Comparison of ENCODE assay signal across 8 mouse cellular contexts in genomic region chr4:114909602-114910484, GRCm38 (mm10). TPM values are rescaled to one million over a fixed set of nuclear protein-coding genes. Genes with fewer than 3 reads are reported as not detected.
A peak's percentile ranks its signal among the peaks of the same experiment; 100 is the strongest.
DNase-seq lines count a peak whose midpoint lies in the region; ATAC-seq and TF ChIP-seq lines count a peak whose summit lies in the region.
"Had no signal": no experiment of that assay in that cellular context is flagged by ENCODE, and none has a peak within 500 bp of the region (broad histone marks: within the 10 kb centered on the region; RNA-seq: fewer than 3 reads in every experiment).

No protein-coding gene starts in this region.

- H3K27ac ChIP-seq in CH12.LX (ENCODE audit: insufficient read depth, low read depth) = peak overlapping the region; percentile 77; the same call in 1 of the 2 replicates
- H3K27ac ChIP-seq in forebrain, embryonic 13.5 days = no peak overlapping the region
- H3K27ac ChIP-seq in kidney, embryonic 16.5 days (ENCODE audit: low read length) = peak overlapping the region; percentile 94
- no peak overlapping the region for H3K27ac ChIP-seq in stomach, embryonic 15.5 days

- 2% methylated on average over 20 of the region's 20 CpGs for WGBS in forebrain, embryonic 13.5 days
- WGBS in kidney, embryonic 16.5 days = 2% methylated on average over 20 of the region's 20 CpGs
- WGBS in stomach, embryonic 15.5 days = 4% methylated on average over 20 of the region's 20 CpGs

- H3K27me3 ChIP-seq in CH12.LX (replicated peaks) = peaks cover 10% of the 10 kb centered on the region
- H3K27me3 ChIP-seq in forebrain, embryonic 13.5 days = peaks cover 99% of the 10 kb centered on the region
- H3K27me3 ChIP-seq in kidney, embryonic 16.5 days (ENCODE audit: insufficient read depth, low read length) = peaks cover 72% of the 10 kb centered on the region
- H3K27me3 ChIP-seq in megakaryocyte, embryonic 14.5 days (replicated peaks) = peaks cover 80% of the 10 kb centered on the region
- H3K27me3 ChIP-seq in stomach, embryonic 15.5 days (replicated peaks) = peaks cover 95% of the 10 kb centered on the region

- peak; percentile 79 for DNase-seq in CH12.LX (ENCODE audit: extremely low read depth)
- peak; percentile 20 for DNase-seq in T-cell, adult 2 months (ENCODE audit: low spot score)
- no peak for DNase-seq in ovary, postnatal 10 days (ENCODE audit: low spot score)

- peaks cover 0 to 20% of the 10 kb centered on the region in 2 experiments for H3K36me3 ChIP-seq in CH12.LX (replicated peaks in 1 of 2; ENCODE audit: control insufficient read depth in 1 of 2, insufficient read depth in 1 of 2, low read length in 1 of 2)
- H3K36me3 ChIP-seq in forebrain, embryonic 13.5 days (ENCODE audit: poor library complexity, severe bottlenecking) = no peaks in the 10 kb centered on the region
- H3K36me3 ChIP-seq in kidney, embryonic 16.5 days (ENCODE audit: insufficient read depth, low read length) = no peaks in the 10 kb centered on the region
- peaks cover 7% of the 10 kb centered on the region for H3K36me3 ChIP-seq in megakaryocyte, embryonic 14.5 days (replicated peaks; ENCODE audit: low read length)
- H3K36me3 ChIP-seq in stomach, embryonic 15.5 days = no peaks in the 10 kb centered on the region

- H3K9ac ChIP-seq in CH12.LX (ENCODE audit: insufficient read depth, low read depth) = peak overlapping the region; percentile 58
- no peak overlapping the region for H3K9ac ChIP-seq in forebrain, embryonic 13.5 days
- peak overlapping the region; percentile 75 for H3K9ac ChIP-seq in kidney, embryonic 16.5 days (replicated peaks; ENCODE audit: low read length)
- H3K9ac ChIP-seq in stomach, embryonic 15.5 days = no peak overlapping the region

- peak overlapping the region; percentile 67 to 74 (median 72) for H3K4me3 ChIP-seq in CH12.LX (replicated peaks in 1 of 3; ENCODE audit: low read depth in 2 of 3, low read length in 2 of 3, poor library complexity in 1 of 3)
- H3K4me3 ChIP-seq in forebrain, embryonic 13.5 days = peak overlapping the region; percentile 43
- peak overlapping the region; percentile 69 for H3K4me3 ChIP-seq in kidney, embryonic 16.5 days (ENCODE audit: low read length)
- H3K4me3 ChIP-seq in megakaryocyte, embryonic 14.5 days (replicated peaks) = peak overlapping the region; percentile 95
- H3K4me3 ChIP-seq in stomach, embryonic 15.5 days (replicated peaks) = peak overlapping the region; percentile 53

- peak; percentile 40 for TF ChIP-seq RAD21 in CH12.LX (IDR thresholded peaks at IDR 0.05; ENCODE audit: low read depth, low read length)

- in situ Hi-C loops in CH12.LX (cut with MboI; ENCODE audit: low pct_ligation_motif_present, low pct_unique_long_range_greater_than_20kb, low sequenced_read_pairs) = loop anchor here (5.0 kb wide), 1 partner anchor 243 kb away; no protein-coding TSS in a partner anchor

- no peak for TF ChIP-seq POLR2A in CH12.LX (IDR thresholded peaks at IDR 0.05; ENCODE audit: low read depth, low read length)

- TF ChIP-seq EP300 in CH12.LX (IDR thresholded peaks at IDR 0.05; ENCODE audit: low read length) = no peak

- dilution Hi-C loops in CH12.LX (cut with MboI; ENCODE audit: extremely low pct_ligation_motif_present, extremely low pct_unique_long_range_greater_than_20kb, low sequenced_read_pairs) = no loop called here

- peak overlapping the region; percentile 70 for H3K4me2 ChIP-seq in CH12.LX (ENCODE audit: insufficient read depth, low read depth, poor library complexity, severe bottlenecking)
- H3K4me2 ChIP-seq in forebrain, embryonic 13.5 days = peak overlapping the region; percentile 65
- H3K4me2 ChIP-seq in kidney, embryonic 16.5 days (replicated peaks; ENCODE audit: low read depth, low read length) = peak overlapping the region; percentile 79
- H3K4me2 ChIP-seq in stomach, embryonic 15.5 days = peak overlapping the region; percentile 95

- peaks cover 0 to 5% of the 10 kb centered on the region in 2 experiments; a peak in 2 of 4 replicates for H3K4me1 ChIP-seq in CH12.LX (ENCODE audit: control insufficient read depth in 1 of 2, insufficient read depth in 2 of 2)
- peaks cover 26% of the 10 kb centered on the region for H3K4me1 ChIP-seq in forebrain, embryonic 13.5 days
- peaks cover 22% of the 10 kb centered on the region for H3K4me1 ChIP-seq in kidney, embryonic 16.5 days (ENCODE audit: insufficient read depth, low read length)
- H3K4me1 ChIP-seq in megakaryocyte, embryonic 14.5 days = peaks cover 57% of the 10 kb centered on the region
- peaks cover 27% of the 10 kb centered on the region for H3K4me1 ChIP-seq in stomach, embryonic 15.5 days

- peaks cover 15% of the 10 kb centered on the region for H3K9me3 ChIP-seq in CH12.LX (replicated peaks; ENCODE audit: low read length)
- no peaks in the 10 kb centered on the region for H3K9me3 ChIP-seq in forebrain, embryonic 13.5 days (replicated peaks)
- no peaks in the 10 kb centered on the region for H3K9me3 ChIP-seq in kidney, embryonic 16.5 days (ENCODE audit: low read length)
- H3K9me3 ChIP-seq in megakaryocyte, embryonic 14.5 days = peaks cover 14% of the 10 kb centered on the region; the same call in 1 of the 2 replicates
- H3K9me3 ChIP-seq in stomach, embryonic 15.5 days = no peaks in the 10 kb centered on the region

- H3K79me2 ChIP-seq in CH12.LX (replicated peaks; ENCODE audit: control insufficient read depth, extremely low read depth, insufficient read depth, poor library complexity, severe bottlenecking) = no peaks in the 10 kb centered on the region

- TF ChIP-seq CTCF in CH12.LX (conservative IDR thresholded peaks at IDR 0.05 in 1 of 2, IDR thresholded peaks at IDR 0.05 in 1 of 2; ENCODE audit: low read depth in 2 of 2, low read length in 2 of 2) = peak; percentile 64 to 88

- no peak for ATAC-seq in forebrain, embryonic 13.5 days
- peak; percentile 44; the same call in 1 of the 2 replicates for ATAC-seq in kidney, embryonic 16.5 days (ENCODE audit: low FRiP score, low TSS enrichment)
- ATAC-seq in stomach, embryonic 15.5 days (ENCODE audit: insufficient read depth, low FRiP score, low read depth) = no peak

TF ChIP-seq in CH12.LX, 34 proteins besides CTCF, POLR2A, EP300 and RAD21:
- TF ChIP-seq E2F4 (IDR thresholded peaks at IDR 0.05; ENCODE audit: insufficient replicate concordance, low read depth, low read length) (0 out of 2 replicates have a peak, but pooled peaks have one; percentile 35), MEF2A (IDR thresholded peaks at IDR 0.05; ENCODE audit: borderline replicate concordance, low read depth, low read length) (0 out of 2 replicates have a peak, but pooled peaks have one; percentile 34), ZNF384 (IDR thresholded peaks at IDR 0.05; ENCODE audit: low read depth, low read length) (peak; percentile 62), SMC3 (IDR thresholded peaks at IDR 0.05; ENCODE audit: low read depth, low read length) (peak; percentile 53), SIN3A (IDR thresholded peaks at IDR 0.05; ENCODE audit: low read length) (peak; percentile 73; the same call in 1 of the 2 replicates), NELFE (IDR thresholded peaks at IDR 0.05; ENCODE audit: low read depth, low read length) (peak; percentile 42; the same call in 1 of the 2 replicates), USF2 (conservative IDR thresholded peaks at IDR 0.05; ENCODE audit: low read depth, low read length) (no peak), UBTF (IDR thresholded peaks at IDR 0.05; ENCODE audit: low read depth, low read length) (peak; percentile 18; the same call in 1 of the 2 replicates), HCFC1 (IDR thresholded peaks at IDR 0.05; ENCODE audit: low read depth, low read length) (peak; percentile 50), MAZ (IDR thresholded peaks at IDR 0.05; ENCODE audit: low read depth, low read length) (peak; percentile 50; the same call in 1 of the 2 replicates), ZC3H11A (IDR thresholded peaks at IDR 0.05; ENCODE audit: low read depth, low read length) (no peak), MXI1 (IDR thresholded peaks at IDR 0.05; ENCODE audit: low read depth, low read length) (no peak), JUND (conservative IDR thresholded peaks at IDR 0.05; ENCODE audit: low read depth, low read length) (no peak), MAX (IDR thresholded peaks at IDR 0.05; ENCODE audit: low read length) (0 out of 2 replicates have a peak, but pooled peaks have one; percentile 10), IRF4 (IDR thresholded peaks at IDR 0.05; ENCODE audit: low read depth, low read length) (peak; percentile 52; the same call in 1 of the 2 replicates), ELF1 (IDR thresholded peaks at IDR 0.05; ENCODE audit: low read depth, low read length) (peak; percentile 45; the same call in 1 of the 2 replicates)

RNA-seq across cellular contexts. Expression of gene Foxd2, which starts 1.2 kb away (rescaled TPM):
- total RNA-seq in CH12.LX (2012; rRNA removed) (0.17 TPM in 2 replicates), CH12.LX (2014; rRNA removed) (not detected in 2 replicates)
- polyA plus RNA-seq in CH12.LX (2012; ENCODE audit: insufficient read length, low read depth) = 0.14 and 0.19 TPM in 2 replicates
- 0.22 and 0.30 TPM in 2 replicates for polyA plus RNA-seq in forebrain, embryonic 13.5 days (2015; fragmentation: Nextera tagmentation; extraction: Ambion mirVana)
- polyA plus RNA-seq in kidney, embryonic 16.5 days (2015; fragmentation: Nextera tagmentation; extraction: Ambion mirVana) = 1.8 and 2.5 TPM in 2 replicates
- 1.9 and 5.8 TPM in 2 replicates for polyA plus RNA-seq in megakaryocyte, embryonic 14.5 days (2012; ENCODE audit: insufficient read depth, low replicate concordance)
- 0.19 and 0.32 TPM in 2 replicates for polyA plus RNA-seq in stomach, embryonic 15.5 days (2015; fragmentation: Nextera tagmentation; extraction: Ambion mirVana)

RNA-seq across cellular contexts. Expression of gene Foxe3, which starts 16.0 kb away (rescaled TPM):
- total RNA-seq in CH12.LX (2012; rRNA removed) (not detected in 2 replicates), CH12.LX (2014; rRNA removed) (not detected in 2 replicates)
- polyA plus RNA-seq in CH12.LX (2012; ENCODE audit: insufficient read length, low read depth) = not detected in 2 replicates
- not detected in 2 replicates for polyA plus RNA-seq in forebrain, embryonic 13.5 days (2015; fragmentation: Nextera tagmentation; extraction: Ambion mirVana)
- polyA plus RNA-seq in kidney, embryonic 16.5 days (2015; fragmentation: Nextera tagmentation; extraction: Ambion mirVana) = not detected in 2 replicates
- not detected in 2 replicates for polyA plus RNA-seq in megakaryocyte, embryonic 14.5 days (2012; ENCODE audit: insufficient read depth, low replicate concordance)
- polyA plus RNA-seq in stomach, embryonic 15.5 days (2015; fragmentation: Nextera tagmentation; extraction: Ambion mirVana) = not detected in 2 replicates
- total RNA-seq: layer of hippocampus, postnatal 10 days had no signal

Comparison
In these comparisons a context has a peak if more than half of its experiments do, and no peak if none do; other contexts are left out.
1. H3K27ac ChIP-seq: peak in CH12.LX (single experiment) and kidney, embryonic 16.5 days (single experiment); none in forebrain, embryonic 13.5 days (single experiment) and stomach, embryonic 15.5 days (single experiment).
2. H3K4me3 ChIP-seq: peak in every context shown above with its lines; median percentile 95 in megakaryocyte, embryonic 14.5 days; 72 in CH12.LX; 69 in kidney, embryonic 16.5 days; 53 in stomach, embryonic 15.5 days; 43 in forebrain, embryonic 13.5 days.
3. H3K9ac ChIP-seq: peak in CH12.LX (single experiment) and kidney, embryonic 16.5 days (single experiment); none in forebrain, embryonic 13.5 days (single experiment) and stomach, embryonic 15.5 days (single experiment).
4. Peak in every context shown above with its lines, with median percentiles within 50 percentile points of each other: H3K4me2 ChIP-seq.